Mouse (Mus musculus): ENCODE data around the gene Vmn1r52.
"Not testable (repeated sequence)": the region's sequence is repeated elsewhere in the genome, so short reads cannot be mapped to it uniquely, and the experiment has no call there.

Gene Vmn1r52

GRCm38 (mm10) chr6:90174508-90174907 lies at the start of gene Vmn1r52:
Gene Vmn1r52 (plus strand): TSS chr6:90174808.
- no peak for DNase-seq

- DNase-seq, result no peak
Observed at GRCm38 (mm10) chr6:90160139-90160538, 14.5 kb upstream of the Vmn1r52 start.

- not testable (repeated sequence) for DNase-seq
Observed at GRCm38 (mm10) chr6:90202493-90202892, 27.9 kb downstream of the Vmn1r52 start, which contains the start of gene V1ra8. Gene V1ra8 (plus strand): TSS chr6:90202793.

GRCm38 (mm10) chr6:90224338-90224737 lies 49.7 kb downstream of the Vmn1r52 start, which contains the start of gene Vmn1r53:
Gene Vmn1r53 (minus strand): TSS chr6:90224438.
- DNase-seq, result no peak
